Mouse (Mus musculus) C3H10T1/2 (cell line): Measurements from ENCODE around the gene Lztr1. TPM values are rescaled to one million over a fixed set of nuclear protein-coding genes. Genes with fewer than 3 reads are reported as not detected.

Experiments used
- polyA plus RNA-seq, 2 experiments: library from polyadenylated mRNA; unstranded; fragments of >200 nt; fragmentation: generic; extraction: Trizol; gene quantifications; one replicate each; pipeline ENCODE4 v1.2.1; 2012; ENCODE audit warnings: missing spikeins in 2 of 2

Lztr1 gene
- 10 to 100 TPM; 40.6 to 95.9 TPM for polyA plus RNA-seq

DNA sequence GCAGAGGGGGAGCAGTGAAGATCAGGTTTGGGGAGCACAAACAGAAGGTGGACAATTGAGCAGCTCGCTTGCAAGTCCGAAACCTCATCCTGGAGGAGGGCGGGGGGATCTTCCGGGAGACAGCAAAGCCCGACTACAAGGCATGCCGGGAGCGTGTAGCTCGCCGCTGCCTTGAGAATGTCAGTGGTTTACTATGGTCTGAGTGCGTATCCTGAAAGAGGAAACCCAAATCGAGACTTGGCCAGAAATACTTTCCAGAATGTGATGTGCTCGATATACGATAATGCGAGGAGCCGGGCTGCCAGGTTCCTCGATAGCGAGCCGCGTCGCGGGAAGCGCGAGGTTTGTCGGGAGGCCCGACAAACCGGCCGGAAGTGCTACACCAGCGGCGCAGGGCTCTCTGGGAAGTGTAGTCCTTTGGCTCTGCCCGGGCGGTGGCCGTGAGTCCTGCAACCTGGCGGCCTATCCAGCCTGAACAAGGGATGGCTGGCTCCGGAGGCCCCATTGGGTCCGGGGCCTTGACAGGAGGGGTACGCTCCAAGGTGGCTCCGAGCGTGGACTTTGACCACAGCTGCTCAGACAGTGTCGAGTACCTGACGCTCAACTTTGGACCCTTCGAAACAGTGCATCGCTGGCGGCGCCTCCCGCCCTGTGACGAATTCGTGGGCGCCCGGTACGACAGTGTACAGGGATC, at the start of gene Lztr1:
Lztr1 (plus strand) TSS at position 143 of the 694 bp plus-strand sequence.

GRCm38 (mm10) chr16:17489469-17490111, 18.9 kb upstream of the Lztr1 start, which contains the start of gene Aifm3:
TSS of gene Aifm3 (plus strand) at chr16:17489611.

GRCm38 (mm10) chr16:17530640-17531288, 22.3 kb downstream of the Lztr1 start, which contains the start of gene Thap7:
TSS of gene Thap7 (minus strand) at chr16:17531136.

GRCm38 (mm10) chr16:17561128-17561750, 52.8 kb downstream of the Lztr1 start, which contains the start of gene Lrrc74b:
TSS of gene Lrrc74b (minus strand) at chr16:17561247.

GRCm38 (mm10) chr16:17561751-17562208, 53.3 kb downstream of the Lztr1 start, which contains the start of gene P2rx6:
TSS of gene P2rx6 (plus strand) at chr16:17561885.

Other genes with a start within 250 kb of the Lztr1 start
- 1 to 10 TPM in 1 of 2 experiments, under 1 TPM in 1; 0.55 to 6.1 TPM for gene Tmem191c, start 232.6 kb upstream of the Lztr1 start, polyA plus RNA-seq
- under 1 TPM in 1 of 2 experiments, not detected in 1; 0.07 TPM for gene Serpind1, start 177.3 kb upstream of the Lztr1 start, polyA plus RNA-seq
- 10 to 100 TPM in 1 of 2 experiments, 1 to 10 TPM in 1; 1.8 to 10.6 TPM for gene Snap29, start 102.7 kb upstream of the Lztr1 start, polyA plus RNA-seq
- gene Pi4ka, start 102.4 kb upstream of the Lztr1 start, polyA plus RNA-seq, result 10 to 100 TPM; 25.8 to 75.1 TPM
- 10 to 100 TPM in 1 of 2 experiments, 1 to 10 TPM in 1; 1.3 to 14.5 TPM for gene Crkl, start 56.7 kb upstream of the Lztr1 start, polyA plus RNA-seq
- gene Aifm3, start 19.1 kb upstream of the Lztr1 start, polyA plus RNA-seq, result under 1 TPM in 1 of 2 experiments, not detected in 1; 0.21 TPM
- gene Thap7, start 22.4 kb downstream of the Lztr1 start, polyA plus RNA-seq, result 10 to 100 TPM; 66.6 to 70.5 TPM
- gene Lrrc74b, start 52.6 kb downstream of the Lztr1 start, polyA plus RNA-seq, result under 1 TPM; 0.01 to 0.02 TPM
- gene P2rx6, start 53.2 kb downstream of the Lztr1 start, polyA plus RNA-seq, result 10 to 100 TPM in 1 of 2 experiments, under 1 TPM in 1; 0.85 to 11.0 TPM
- gene Slc7a4, start 74.5 kb downstream of the Lztr1 start, polyA plus RNA-seq, result under 1 TPM; 0.12 to 0.14 TPM
- 10 to 100 TPM in 1 of 2 experiments, 1 to 10 TPM in 1; 6.8 to 27.4 TPM for gene Smpd4, start 110.7 kb downstream of the Lztr1 start, polyA plus RNA-seq
- gene Ccdc74a, start 137.8 kb downstream of the Lztr1 start, polyA plus RNA-seq, result 10 to 100 TPM in 1 of 2 experiments, 1 to 10 TPM in 1; 8.7 to 19.2 TPM
- 10 to 100 TPM; 15.8 to 54.1 TPM for gene Med15, start 224.2 kb downstream of the Lztr1 start, polyA plus RNA-seq